Mouse (Mus musculus) adipose tissue, adult 10 weeks (tissue): Measurements from ENCODE around the gene Olfr307. TPM values are rescaled to one million over a fixed set of nuclear protein-coding genes. Genes with fewer than 3 reads are reported as not detected.

Experiments
- polyA plus RNA-seq: library from polyadenylated mRNA; stranded (reverse); fragments of 350-450 nt; fragmentation: Illumina TruSeq; extraction: RNeasy Lipid Tissue Mini Kit (QIAGEN cat#74804); gene quantifications from one replicate; pipeline ENCODE4 v1.2.3, GENCODE M21; 2014; ENCODE audit warnings: low read depth, low replicate concordance

Gene Olfr307
- not detected for polyA plus RNA-seq

DNA sequence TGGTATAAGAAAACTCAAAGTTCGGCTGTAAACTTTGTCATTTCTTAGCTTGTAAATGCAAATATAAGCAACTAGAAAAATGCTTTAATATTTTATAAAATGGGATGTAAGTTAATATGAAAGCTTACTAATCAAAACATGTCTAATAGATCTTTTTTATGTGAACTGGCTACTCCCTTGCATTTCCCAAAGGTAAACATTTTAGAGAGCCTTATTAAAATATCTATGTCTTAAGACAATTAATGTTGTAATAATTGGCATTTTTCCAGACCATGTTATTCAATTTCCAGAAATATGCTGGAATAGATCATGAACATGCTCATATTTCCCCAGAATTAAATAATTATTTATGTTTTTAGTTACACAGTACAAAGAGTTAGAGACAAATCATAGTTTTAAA is at the start of gene Olfr307:
Gene Olfr307 (minus strand): TSS at position 101 of the 400 bp plus-strand sequence.

DNA sequence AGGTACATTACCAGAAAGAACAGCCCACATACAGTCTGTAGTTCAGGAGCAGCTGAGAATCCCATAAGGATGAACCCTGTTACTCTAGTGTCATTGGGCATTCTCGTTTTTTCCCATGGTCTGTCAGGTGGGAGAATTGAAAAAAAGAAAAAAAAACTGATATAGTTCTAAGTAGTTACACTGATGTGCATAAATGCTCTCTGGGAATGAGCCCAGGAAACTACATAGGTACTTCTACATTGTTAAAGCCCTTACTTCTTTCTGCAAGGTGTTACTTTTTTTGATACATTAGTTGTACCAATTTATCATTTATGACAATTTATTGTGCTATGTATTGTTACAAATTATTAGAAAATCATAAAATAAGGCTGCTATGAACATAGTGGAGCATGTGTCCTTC is 49.2 kb upstream of the Olfr307 start, which contains the start of gene Olfr304:
Gene Olfr304 (minus strand): TSS at position 101 of the 400 bp plus-strand sequence.

GRCm38 (mm10) chr7:86366828-86367227 is 29.4 kb upstream of the Olfr307 start, which contains the start of gene Olfr305:
Gene Olfr305, minus strand, starts transcription at chr7:86366928.

DNA sequence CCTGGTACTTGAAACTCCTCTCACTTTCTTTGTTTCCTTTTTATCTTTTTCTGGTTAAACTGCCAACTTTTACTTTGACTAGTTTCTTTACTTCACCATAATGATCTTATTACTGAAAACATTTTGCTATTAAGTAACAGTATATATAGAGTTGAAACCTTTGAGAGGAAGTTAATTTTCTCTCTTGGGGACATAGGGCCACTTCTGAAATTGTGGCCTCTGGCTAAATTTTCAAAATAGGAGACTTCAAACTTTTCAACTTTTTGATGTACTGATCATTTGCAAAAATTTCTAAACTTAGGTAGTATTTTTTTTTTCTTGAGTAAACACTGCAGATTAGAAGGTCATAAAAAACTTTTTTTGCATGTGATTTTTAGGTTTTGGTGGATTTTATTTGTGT is 11.9 kb downstream of the Olfr307 start, which contains the start of gene Olfr308:
Gene Olfr308 (minus strand): TSS at position 101 of the 400 bp plus-strand sequence.

GRCm38 (mm10) chr7:86313608-86314007 is 23.8 kb downstream of the Olfr307 start, which contains the start of gene Olfr309:
Gene Olfr309, minus strand, starts transcription at chr7:86313708.

Other genes starting within 250 kb of the Olfr307 start
- gene Vmn2r75, start 165.8 kb downstream of the Olfr307 start, polyA plus RNA-seq: not detected
- gene Vmn2r76, start 91.3 kb downstream of the Olfr307 start, polyA plus RNA-seq: not detected
- gene Olfr310, start 60.4 kb downstream of the Olfr307 start, polyA plus RNA-seq: not detected
- gene Olfr309, start 23.9 kb downstream of the Olfr307 start, polyA plus RNA-seq: not detected
- gene Olfr308, start 12.0 kb downstream of the Olfr307 start, polyA plus RNA-seq: not detected
- not detected for gene Olfr305, start 29.3 kb upstream of the Olfr307 start, polyA plus RNA-seq
- gene Olfr304, start 49.1 kb upstream of the Olfr307 start, polyA plus RNA-seq: not detected
- not detected for gene Olfr303, start 60.2 kb upstream of the Olfr307 start, polyA plus RNA-seq
- not detected for gene Olfr301, start 66.3 kb upstream of the Olfr307 start, polyA plus RNA-seq
- gene Olfr299, start 122.3 kb upstream of the Olfr307 start, polyA plus RNA-seq: not detected
- gene Olfr298, start 154.9 kb upstream of the Olfr307 start, polyA plus RNA-seq: not detected
- gene Olfr297, start 182.4 kb upstream of the Olfr307 start, polyA plus RNA-seq: not detected
- gene Olfr295, start 246.3 kb upstream of the Olfr307 start, polyA plus RNA-seq: not detected